Mouse (Mus musculus): Measurements from ENCODE around the gene Tnfaip8l1.
A peak's percentile ranks its signal among the peaks of the same experiment; 100 is the strongest.

Tnfaip8l1 gene

GRCm38 (mm10) chr17:56182975-56183657 is 20.8 kb downstream of the Tnfaip8l1 start:
- no peak for DNase-seq (ENCODE audit: low spot score)

- peak; percentile 96 for DNase-seq (ENCODE audit: low spot score)
These were observed 21.4 kb downstream of the Tnfaip8l1 start, which contains the start of gene Mydgf for GRCm38 (mm10) chr17:56183658-56184103. Mydgf (minus strand) TSS chr17:56183920.

- no peak for DNase-seq (ENCODE audit: low spot score)
These were observed 23.2 kb downstream of the Tnfaip8l1 start for GRCm38 (mm10) chr17:56185281-56186141.

- no peak for DNase-seq (ENCODE audit: low spot score)
These were observed 29.0 kb downstream of the Tnfaip8l1 start for GRCm38 (mm10) chr17:56191266-56191665.

GRCm38 (mm10) chr17:56194357-56194756 is 32.1 kb downstream of the Tnfaip8l1 start:
- no peak for DNase-seq (ENCODE audit: low spot score)

GRCm38 (mm10) chr17:56194765-56195164 is 32.5 kb downstream of the Tnfaip8l1 start:
- DNase-seq (ENCODE audit: low spot score) = no peak

- DNase-seq (ENCODE audit: low spot score) = no peak
These were observed 34.6 kb downstream of the Tnfaip8l1 start for GRCm38 (mm10) chr17:56196860-56197259.

- DNase-seq (ENCODE audit: low spot score) = no peak
These were observed 38.3 kb downstream of the Tnfaip8l1 start for GRCm38 (mm10) chr17:56200586-56200985.

- no peak for DNase-seq (ENCODE audit: low spot score)
These were observed 39.4 kb downstream of the Tnfaip8l1 start for GRCm38 (mm10) chr17:56201642-56202041.

- no peak for DNase-seq (ENCODE audit: low spot score)
These were observed 40.2 kb downstream of the Tnfaip8l1 start for GRCm38 (mm10) chr17:56202476-56202875.

GRCm38 (mm10) chr17:56203729-56204128 is 41.5 kb downstream of the Tnfaip8l1 start:
- no peak for DNase-seq (ENCODE audit: low spot score)

GRCm38 (mm10) chr17:56206276-56206884 is 44.1 kb downstream of the Tnfaip8l1 start:
- DNase-seq (ENCODE audit: low spot score) = no peak

GRCm38 (mm10) chr17:56206986-56207674 is 44.9 kb downstream of the Tnfaip8l1 start:
- no peak for DNase-seq (ENCODE audit: low spot score)

- DNase-seq (ENCODE audit: low spot score) = no peak
These were observed 45.8 kb downstream of the Tnfaip8l1 start for GRCm38 (mm10) chr17:56207963-56208530.

- DNase-seq (ENCODE audit: low spot score) = no peak
These were observed 46.5 kb downstream of the Tnfaip8l1 start for GRCm38 (mm10) chr17:56208821-56209220.

GRCm38 (mm10) chr17:56211090-56211489 is 48.8 kb downstream of the Tnfaip8l1 start:
- no peak for DNase-seq (ENCODE audit: low spot score)

- DNase-seq (ENCODE audit: low spot score) = no peak
These were observed 50.4 kb downstream of the Tnfaip8l1 start for GRCm38 (mm10) chr17:56212676-56213075.

GRCm38 (mm10) chr17:56214229-56214628 is 52.0 kb downstream of the Tnfaip8l1 start:
- DNase-seq (ENCODE audit: low spot score) = no peak

- no peak for DNase-seq (ENCODE audit: low spot score)
These were observed 55.4 kb downstream of the Tnfaip8l1 start for GRCm38 (mm10) chr17:56217670-56218069.

- peak; percentile 89 for DNase-seq (ENCODE audit: low spot score)
These were observed 56.3 kb downstream of the Tnfaip8l1 start, which contains the start of gene Dpp9 for GRCm38 (mm10) chr17:56218377-56219191. Dpp9 (minus strand) TSS chr17:56218905.

- no peak for DNase-seq (ENCODE audit: low spot score)
These were observed 57.0 kb downstream of the Tnfaip8l1 start for GRCm38 (mm10) chr17:56219251-56219650.
